In the genomic region with DNA sequence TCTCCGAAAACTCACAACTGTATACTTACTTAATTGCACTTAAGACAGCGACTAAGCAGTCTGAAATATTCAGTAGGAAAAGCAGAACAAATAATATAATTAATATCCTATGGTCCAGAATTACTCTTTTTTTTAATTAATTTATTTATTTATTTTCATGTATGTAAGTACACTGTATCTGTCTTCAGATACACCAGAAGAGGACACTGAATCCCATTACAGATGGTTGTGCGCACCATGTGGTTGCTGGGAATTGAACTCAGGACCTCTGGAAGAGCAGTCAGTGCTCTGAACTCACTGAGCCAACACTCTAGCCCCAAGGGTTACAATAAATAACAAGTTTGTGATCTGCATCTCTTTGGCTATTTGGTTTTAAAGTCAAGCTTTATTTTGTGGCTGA, we compare ENCODE assay signal across 11 mouse cellular contexts. TPM values are rescaled to one million over a fixed set of nuclear protein-coding genes. Genes with fewer than 3 reads are reported as not detected.
A peak's percentile ranks its signal among the peaks of the same experiment; 100 is the strongest.
DNase-seq lines count a peak whose midpoint lies in the region; ATAC-seq and TF ChIP-seq lines count a peak whose summit lies in the region.
"Had no signal": no experiment of that assay in that cellular context is flagged by ENCODE, and none has a peak within 500 bp of the region (broad histone marks: within the 10 kb centered on the region; RNA-seq: fewer than 3 reads in every experiment).

No protein-coding gene starts in this region.

- H3K27ac ChIP-seq in heart, embryonic 15.5 days = no peak overlapping the region
- H3K27ac ChIP-seq in forebrain, postnatal 0 days (ENCODE audit: low read depth, low read length) = no peak overlapping the region
- H3K27ac ChIP-seq in liver, embryonic 14.5 days = no peak overlapping the region

- peak; percentile 1 for TF ChIP-seq CTCF in Patski (IDR thresholded peaks at IDR 0.05)
- TF ChIP-seq CTCF in forebrain, postnatal 0 days (IDR thresholded peaks at IDR 0.05; ENCODE audit: low read depth) = no peak
- TF ChIP-seq CTCF in liver, embryonic 14.5 days (IDR thresholded peaks at IDR 0.05; ENCODE audit: low read depth) = no peak

- H3K9ac ChIP-seq in heart, embryonic 15.5 days = no peak overlapping the region
- no peak overlapping the region for H3K9ac ChIP-seq in forebrain, postnatal 0 days
- no peak overlapping the region for H3K9ac ChIP-seq in liver, embryonic 14.5 days (replicated peaks)

- no peak overlapping the region for H3K4me3 ChIP-seq in heart, embryonic 15.5 days
- H3K4me3 ChIP-seq in forebrain, postnatal 0 days (ENCODE audit: low read depth, low read length) = peak overlapping the region; percentile 57
- H3K4me3 ChIP-seq in liver, embryonic 14.5 days (ENCODE audit: insufficient read depth in 1 of 2, low read depth in 2 of 2, low read length in 2 of 2) = no peak overlapping the region; a peak in 1 of 4 replicates

- peaks cover 8% of the 10 kb centered on the region; the same call in 1 of the 2 replicates for H3K4me1 ChIP-seq in heart, embryonic 15.5 days (replicated peaks)
- no peaks in the 10 kb centered on the region for H3K4me1 ChIP-seq in forebrain, postnatal 0 days (ENCODE audit: insufficient read depth)
- no peaks in the 10 kb centered on the region for H3K4me1 ChIP-seq in liver, embryonic 14.5 days (replicated peaks; ENCODE audit: control insufficient read depth in 2 of 2, insufficient read depth in 2 of 2, low read length in 1 of 2)

- WGBS in heart, embryonic 15.5 days = 82% methylated on average over 3 of the region's 3 CpGs
- 84% methylated on average over 3 of the region's 3 CpGs for WGBS in forebrain, postnatal 0 days
- WGBS in liver, embryonic 14.5 days (ENCODE audit: insufficient replicate concordance) = 72% methylated on average over 3 of the region's 3 CpGs

- no peak for ATAC-seq in heart, embryonic 15.5 days (replicated peaks; ENCODE audit: insufficient number of reproducible peaks, insufficient read depth, low FRiP score, low read depth)
- ATAC-seq in Patski = no peak
- 0 out of 2 replicates have a peak, but pooled peaks have one; percentile 0 for ATAC-seq in forebrain, postnatal 0 days
- ATAC-seq in liver, embryonic 14.5 days (ENCODE audit: insufficient read depth) = no peak
- no peak for ATAC-seq in erythroid progenitor cell, adult 5-6 weeks (replicated peaks; ENCODE audit: low FRiP score, poor library complexity, severe bottlenecking)

- POLR2A ChIA-PET in Patski (lab: Charles Lee) = no interaction called here

- CTCF ChIA-PET in Patski (lab: Charles Lee) = no interaction called here

- in situ Hi-C loops in Patski (cut with MboI; ENCODE audit: low pct_unique_long_range_greater_than_20kb) = no loop called here

- no peak for TF ChIP-seq EP300 in liver, embryonic 14.5 days (IDR thresholded peaks at IDR 0.05; ENCODE audit: low read depth)

- H3K4me2 ChIP-seq in heart, embryonic 15.5 days = peak overlapping the region; percentile 92
- H3K4me2 ChIP-seq in forebrain, postnatal 0 days (ENCODE audit: low read depth) = peak overlapping the region; percentile 76; the same call in 1 of the 2 replicates
- peak overlapping the region; percentile 54 for H3K4me2 ChIP-seq in liver, embryonic 14.5 days (ENCODE audit: low read depth)

- H3K36me3 ChIP-seq in heart, embryonic 15.5 days = no peaks in the 10 kb centered on the region
- no peaks in the 10 kb centered on the region for H3K36me3 ChIP-seq in forebrain, postnatal 0 days (ENCODE audit: insufficient read depth)
- H3K36me3 ChIP-seq in liver, embryonic 14.5 days (replicated peaks; ENCODE audit: control insufficient read depth, insufficient read depth, low read depth) = no peaks in the 10 kb centered on the region

- no peaks in the 10 kb centered on the region for H3K9me3 ChIP-seq in heart, embryonic 15.5 days (replicated peaks)
- H3K9me3 ChIP-seq in forebrain, postnatal 0 days (ENCODE audit: low read length) = no peaks in the 10 kb centered on the region
- no peaks in the 10 kb centered on the region for H3K9me3 ChIP-seq in liver, embryonic 14.5 days (ENCODE audit: control insufficient read depth, low read length)

- DNase-seq in heart, adult 8-10 months (ENCODE audit: low spot score) = no peak
- no peak for DNase-seq in Patski (ENCODE audit: low read depth, low spot score)
- no peak for DNase-seq in forebrain, postnatal 0 days
- DNase-seq in liver, embryonic 14.5 days (ENCODE audit: low read depth in 3 of 3, low spot score in 3 of 3) = no peak
- DNase-seq in retina, embryonic 14.5 days (ENCODE audit: low spot score) = no peak
- no peak for DNase-seq in layer of hippocampus, adult 9-10 months (ENCODE audit: low spot score)

- H3K27me3 ChIP-seq in heart, embryonic 15.5 days = no peaks in the 10 kb centered on the region
- peaks cover 9% of the 10 kb centered on the region for H3K27me3 ChIP-seq in Patski
- no peaks in the 10 kb centered on the region for H3K27me3 ChIP-seq in forebrain, postnatal 0 days (ENCODE audit: insufficient read depth, low read length)
- H3K27me3 ChIP-seq in liver, embryonic 14.5 days (ENCODE audit: control insufficient read depth, insufficient read depth, low read length) = no peaks in the 10 kb centered on the region

RNA-seq across cellular contexts. Expression of gene Spag6l, which starts 0.4 kb away (rescaled TPM):
- polyA plus RNA-seq in heart, embryonic 15.5 days (2015; fragmentation: Nextera tagmentation; extraction: Ambion mirVana) = 0.25 and 0.51 TPM in 2 replicates
- total RNA-seq in heart, adult 8-10 months (2022) = 1 to 10 TPM in 1 of 4 experiments, under 1 TPM in 2, not detected in 1; 0.19 to 1.0 (median 0.22) TPM
- 0.08 TPM for polyA plus RNA-seq in Patski (2021)
- 19.2 and 27.4 TPM in 2 replicates for total RNA-seq in forebrain, postnatal 0 days (2014; rRNA removed)
- polyA plus RNA-seq in forebrain, postnatal 0 days (2015; fragmentation: Nextera tagmentation; extraction: Ambion mirVana) = 15.5 and 20.5 TPM in 2 replicates
- 0.02 TPM in 2 replicates for polyA plus RNA-seq in liver, embryonic 14.5 days (2012; rRNA removed)
- not detected in 2 replicates for polyA plus RNA-seq in liver, embryonic 14.5 days (2014; fragmentation: Nextera tagmentation; extraction: Ambion mirVana)
- not detected in 2 replicates for total RNA-seq in erythroid progenitor cell, adult 5-6 weeks (2015; ENCODE audit: low replicate concordance)
- total RNA-seq in erythroid progenitor cell, adult 5-6 weeks (2017; ENCODE audit: low replicate concordance) = 3.6 TPM in 1 of 2 replicates, not detected in the other
- total RNA-seq: megakaryocyte, adult 5-6 weeks had no signal
- polyA plus RNA-seq: limb, embryonic 11.5 days had no signal

RNA-seq across cellular contexts. Expression of gene Igll1, which starts 34.1 kb away (rescaled TPM):
- polyA plus RNA-seq in heart, embryonic 15.5 days (2015; fragmentation: Nextera tagmentation; extraction: Ambion mirVana) = 0.27 TPM in 1 of 2 replicates, not detected in the other
- not detected for total RNA-seq in heart, adult 8-10 months (2022)
- not detected for polyA plus RNA-seq in Patski (2021)
- not detected in 2 replicates for total RNA-seq in forebrain, postnatal 0 days (2014; rRNA removed)
- not detected in 2 replicates for polyA plus RNA-seq in forebrain, postnatal 0 days (2015; fragmentation: Nextera tagmentation; extraction: Ambion mirVana)
- 1.4 and 1.7 TPM in 2 replicates for polyA plus RNA-seq in liver, embryonic 14.5 days (2012; rRNA removed)
- 2.7 and 4.1 TPM in 2 replicates for polyA plus RNA-seq in liver, embryonic 14.5 days (2014; fragmentation: Nextera tagmentation; extraction: Ambion mirVana)
- 46.9 and 57.8 TPM in 2 replicates for total RNA-seq in erythroid progenitor cell, adult 5-6 weeks (2015; ENCODE audit: low replicate concordance)
- 2.7 and 10.8 TPM in 2 replicates for total RNA-seq in erythroid progenitor cell, adult 5-6 weeks (2017; ENCODE audit: low replicate concordance)
- total RNA-seq: common myeloid progenitor, adult 5-6 weeks had no signal
- polyA plus RNA-seq: limb, embryonic 11.5 days had no signal

RNA-seq across cellular contexts. Expression of gene Top3b, which starts 40.9 kb away (rescaled TPM):
- 37.8 and 51.7 TPM in 2 replicates for polyA plus RNA-seq in heart, embryonic 15.5 days (2015; fragmentation: Nextera tagmentation; extraction: Ambion mirVana)
- 10 to 100 TPM; 23.7 to 31.4 (median 24.6) TPM for total RNA-seq in heart, adult 8-10 months (2022)
- polyA plus RNA-seq in Patski (2021) = 83.3 TPM
- 74.3 and 88.6 TPM in 2 replicates for total RNA-seq in forebrain, postnatal 0 days (2014; rRNA removed)
- 41.1 and 52.5 TPM in 2 replicates for polyA plus RNA-seq in forebrain, postnatal 0 days (2015; fragmentation: Nextera tagmentation; extraction: Ambion mirVana)
- 22.8 and 25.4 TPM in 2 replicates for polyA plus RNA-seq in liver, embryonic 14.5 days (2012; rRNA removed)
- polyA plus RNA-seq in liver, embryonic 14.5 days (2014; fragmentation: Nextera tagmentation; extraction: Ambion mirVana) = 19.1 and 22.5 TPM in 2 replicates
- total RNA-seq in erythroid progenitor cell, adult 5-6 weeks (2015; ENCODE audit: low replicate concordance) = 18.0 and 33.5 TPM in 2 replicates
- 11.9 and 24.3 TPM in 2 replicates for total RNA-seq in erythroid progenitor cell, adult 5-6 weeks (2017; ENCODE audit: low replicate concordance)

RNA-seq across cellular contexts. Expression of gene Vpreb1, which starts 41.0 kb away (rescaled TPM):
- 1.1 and 1.4 TPM in 2 replicates for polyA plus RNA-seq in heart, embryonic 15.5 days (2015; fragmentation: Nextera tagmentation; extraction: Ambion mirVana)
- not detected for total RNA-seq in heart, adult 8-10 months (2022)
- polyA plus RNA-seq in Patski (2021) = 0.56 TPM
- total RNA-seq in forebrain, postnatal 0 days (2014; rRNA removed) = 0.95 and 6.2 TPM in 2 replicates
- polyA plus RNA-seq in forebrain, postnatal 0 days (2015; fragmentation: Nextera tagmentation; extraction: Ambion mirVana) = 0.83 and 0.97 TPM in 2 replicates
- 1.5 and 1.8 TPM in 2 replicates for polyA plus RNA-seq in liver, embryonic 14.5 days (2012; rRNA removed)
- 2.6 and 3.6 TPM in 2 replicates for polyA plus RNA-seq in liver, embryonic 14.5 days (2014; fragmentation: Nextera tagmentation; extraction: Ambion mirVana)
- 19.1 and 29.8 TPM in 2 replicates for total RNA-seq in erythroid progenitor cell, adult 5-6 weeks (2015; ENCODE audit: low replicate concordance)
- 8.5 and 11.7 TPM in 2 replicates for total RNA-seq in erythroid progenitor cell, adult 5-6 weeks (2017; ENCODE audit: low replicate concordance)
- total RNA-seq: megakaryocyte, adult 5-6 weeks had no signal

Comparison
In these comparisons a context has a peak if more than half of its experiments do, and no peak if none do; other contexts are left out.
1. RNA of gene Spag6l, which starts 0.4 kb away (polyA plus RNA-seq): 15.5 to 20.5 TPM in forebrain, postnatal 0 days; 0.25 to 0.51 TPM in heart, embryonic 15.5 days, 0.08 TPM in Patski (single experiment) and 0.02 TPM in liver, embryonic 14.5 days; every median in the first group is over 10 times any median in the second.
2. Peak in every context shown above with its lines, with median percentiles within 50 percentile points of each other: H3K4me2 ChIP-seq.